Mouse (Mus musculus): Measurements from ENCODE around the gene Arl13a. TPM values are rescaled to one million over a fixed set of nuclear protein-coding genes. Genes with fewer than 3 reads are reported as not detected.

The Arl13a gene
- total RNA-seq, 2 experiments from 2014 or later: not detected

Other genes starting within 250 kb of the Arl13a start
- 1 to 10 TPM; 1.9 to 2.5 TPM for gene Sytl4, start 205.7 kb upstream of the Arl13a start, total RNA-seq (2021)
- gene Cstf2, start 128.3 kb upstream of the Arl13a start, total RNA-seq (2021): 10 to 100 TPM; 14.1 to 16.1 TPM
- 1 to 10 TPM; 1.1 TPM for gene Xkrx, start 25.4 kb upstream of the Arl13a start, total RNA-seq (2021)
- not detected for gene Nox1, start 34.5 kb downstream of the Arl13a start, total RNA-seq (2021)
- 10 to 100 TPM; 37.4 to 55.0 TPM for gene Trmt2b, start 89.5 kb downstream of the Arl13a start, total RNA-seq (2021)
- 10 to 100 TPM in 1 of 2 experiments, 1 to 10 TPM in 1; 9.2 to 11.9 TPM for gene Tmem35a, start 107.7 kb downstream of the Arl13a start, total RNA-seq (2021)
- gene Cenpi, start 120.6 kb downstream of the Arl13a start, total RNA-seq (2021): 1 to 10 TPM; 1.2 to 1.5 TPM
- gene Drp2, start 217.1 kb downstream of the Arl13a start, total RNA-seq (2021): under 1 TPM; 0.29 to 0.93 TPM